Mouse (Mus musculus) testis, adult 2 months (tissue): Measurements from ENCODE around the gene Asb15. TPM values are rescaled to one million over a fixed set of nuclear protein-coding genes. Genes with fewer than 3 reads are reported as not detected.

Experiments used
- H3K27ac ChIP-seq: fragments of 200-500 bp; 2 replicates; pipeline ENCODE4 v1.5.1; 2012; ENCODE audit warnings: low read depth, low read length; ENCODE audit not compliant: control insufficient read depth, insufficient read depth
- H3K27me3 ChIP-seq: fragments of 200-500 bp; 2 replicates; pipeline ENCODE4 v1.6.1; 2012; ENCODE audit warnings: mild to moderate bottlenecking, low read length, moderate library complexity; ENCODE audit not compliant: control insufficient read depth, insufficient read depth
- H3K36me3 ChIP-seq: fragments of 200-500 bp; 2 replicates; pipeline ENCODE4 v1.6.1; 2012; ENCODE audit warnings: mild to moderate bottlenecking, low read length; ENCODE audit not compliant: control insufficient read depth, insufficient read depth
- H3K4me1 ChIP-seq: fragments of 200-500 bp; 2 replicates; pipeline ENCODE4 v1.6.1; 2012; ENCODE audit warnings: low read length; ENCODE audit not compliant: control insufficient read depth, insufficient read depth
- H3K4me3 ChIP-seq: fragments of 200-500 bp; 2 replicates; pipeline ENCODE4 v1.5.1; 2012; ENCODE audit warnings: low read depth, mild to moderate bottlenecking, low read length, moderate library complexity, mixed read lengths; ENCODE audit not compliant: control insufficient read depth
- CTCF ChIP-seq: fragments of 200-500 bp; IDR thresholded peaks from 2 replicates; pipeline ENCODE4 v1.5.1; 2012; ENCODE audit warnings: low read depth, mild to moderate bottlenecking, inconsistent platforms, low read length, moderate library complexity; ENCODE audit not compliant: control insufficient read depth, insufficient read depth, insufficient replicate concordance
- POLR2A ChIP-seq: fragments of 200-500 bp; IDR thresholded peaks from 2 replicates; pipeline ENCODE4 v1.6.1; 2012; ENCODE audit warnings: low read depth, mild to moderate bottlenecking, inconsistent platforms, low read length, moderate library complexity; ENCODE audit not compliant: control insufficient read depth
- polyA plus RNA-seq: library from polyadenylated mRNA; depleted of rRNA; stranded (reverse); fragments of >200 nt; gene quantifications from 2 replicates; pipeline ENCODE4 v1.2.3, GENCODE M21; 2012

Asb15 gene
- polyA plus RNA-seq, 1 experiment: 24.3 TPM

DNA sequence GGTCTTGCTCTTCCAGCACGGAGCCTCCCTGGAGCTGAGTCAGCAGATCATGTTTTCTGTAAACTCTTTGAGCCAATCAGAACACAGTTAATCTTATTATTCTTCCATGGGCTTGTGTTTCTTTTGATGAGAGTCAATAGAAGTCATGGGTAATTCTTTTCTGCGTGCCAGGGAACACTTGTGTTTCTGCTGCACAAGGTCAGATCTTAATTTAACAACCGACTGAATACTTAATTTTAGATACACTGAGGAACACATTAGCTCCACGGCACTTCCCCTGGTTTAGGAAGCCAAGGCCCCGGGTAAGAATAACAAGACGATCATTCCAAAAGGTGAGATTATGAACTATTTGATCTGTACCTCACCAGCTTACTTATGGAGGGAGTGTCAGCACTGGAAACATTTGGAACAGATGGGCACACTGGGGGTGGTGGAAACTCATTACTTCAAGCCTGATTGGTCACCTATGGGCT lies 15.2 kb downstream of the Asb15 start:
- H3K36me3 ChIP-seq: no peaks in the 10 kb centered on the region
- no peaks in the 10 kb centered on the region for H3K4me1 ChIP-seq
- TF ChIP-seq POLR2A: no peak
- no peak for TF ChIP-seq CTCF
- H3K27ac ChIP-seq: no peak overlapping the region
- H3K27me3 ChIP-seq: no peaks in the 10 kb centered on the region
- H3K4me3 ChIP-seq: no peak overlapping the region

DNA sequence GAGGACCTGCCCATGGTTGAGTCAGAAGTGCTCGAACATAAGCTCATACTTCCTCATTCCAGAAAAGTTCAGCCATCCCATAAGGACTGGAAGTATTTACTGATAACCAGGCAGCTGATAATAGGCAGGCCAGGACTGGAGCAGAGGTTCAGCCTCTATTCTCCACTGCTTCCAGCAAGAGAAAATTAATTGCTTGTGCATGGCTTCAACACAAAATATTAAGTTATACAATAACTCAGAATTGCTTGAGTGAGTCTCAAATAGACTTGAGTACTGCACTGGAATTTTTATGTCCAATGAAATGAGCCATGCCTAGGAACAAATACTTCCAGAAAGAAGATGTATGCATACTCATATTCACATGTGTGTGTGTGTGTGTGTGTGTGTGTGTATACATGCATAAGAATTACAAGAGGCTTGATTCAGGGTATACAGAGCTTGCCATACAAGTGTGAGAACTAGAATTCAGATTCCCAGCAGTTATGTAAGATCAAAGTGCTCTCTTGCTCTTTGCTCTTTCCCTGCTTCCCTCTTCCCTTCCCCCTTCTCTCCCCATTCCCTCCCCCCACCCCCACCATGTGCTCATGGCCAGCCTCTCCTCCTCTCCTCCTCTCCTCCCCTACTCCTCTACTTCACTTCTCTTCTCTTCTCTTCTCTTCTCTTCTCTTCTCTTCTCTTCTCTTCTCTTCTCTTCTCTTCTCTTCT lies 18.9 kb downstream of the Asb15 start:
- no peaks in the 10 kb centered on the region for H3K27me3 ChIP-seq
- no peak overlapping the region for H3K27ac ChIP-seq
- H3K36me3 ChIP-seq: no peaks in the 10 kb centered on the region
- no peaks in the 10 kb centered on the region for H3K4me1 ChIP-seq
- TF ChIP-seq CTCF (no peak), POLR2A (no peak)
- no peak overlapping the region for H3K4me3 ChIP-seq

DNA sequence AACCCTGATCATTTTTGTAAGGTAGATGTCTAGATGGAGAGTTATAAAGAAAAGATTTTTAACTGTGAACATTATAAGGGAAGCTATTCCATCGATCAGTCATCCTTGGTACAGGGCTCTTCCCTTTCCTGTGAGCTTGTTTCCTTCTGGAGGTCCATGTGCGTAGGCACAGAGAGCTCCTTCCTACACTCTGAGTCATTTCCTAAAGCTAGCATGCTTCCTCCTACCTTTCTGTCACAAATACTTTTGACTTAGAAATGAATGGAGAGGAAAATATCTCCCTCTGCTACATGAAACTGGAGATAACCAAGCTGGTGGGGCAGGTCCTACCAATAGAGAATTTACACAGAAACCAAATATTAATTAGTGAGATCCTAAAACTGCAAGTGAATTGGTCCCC lies 21.9 kb downstream of the Asb15 start:
- no peaks in the 10 kb centered on the region for H3K4me1 ChIP-seq
- TF ChIP-seq POLR2A (no peak), CTCF (no peak)
- H3K27ac ChIP-seq: no peak overlapping the region
- H3K27me3 ChIP-seq: no peaks in the 10 kb centered on the region
- H3K36me3 ChIP-seq: no peaks in the 10 kb centered on the region
- H3K4me3 ChIP-seq: no peak overlapping the region

DNA sequence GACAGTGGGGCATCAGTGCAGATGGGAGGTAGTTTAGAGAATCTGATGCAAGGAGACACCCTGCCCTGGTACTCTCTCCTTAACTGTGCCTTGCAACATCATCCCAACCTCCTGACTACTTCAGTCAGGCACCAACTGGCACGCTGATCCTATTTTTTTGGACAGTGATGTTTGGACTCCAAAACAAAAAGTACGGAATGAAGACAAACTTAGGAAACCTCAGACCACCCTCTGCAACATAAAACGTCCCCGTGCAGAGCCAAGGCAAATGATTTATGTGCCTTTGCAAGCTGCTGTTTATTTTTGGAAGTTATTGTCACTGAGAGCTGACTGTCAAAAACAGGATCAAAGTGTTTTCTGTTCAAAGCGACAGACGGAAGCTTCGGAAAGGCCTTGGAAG lies 24.1 kb downstream of the Asb15 start:
- TF ChIP-seq CTCF (no peak), POLR2A (no peak)
- H3K4me3 ChIP-seq: no peak overlapping the region
- no peaks in the 10 kb centered on the region for H3K36me3 ChIP-seq
- no peak overlapping the region for H3K27ac ChIP-seq
- H3K4me1 ChIP-seq: no peaks in the 10 kb centered on the region
- H3K27me3 ChIP-seq: no peaks in the 10 kb centered on the region

DNA sequence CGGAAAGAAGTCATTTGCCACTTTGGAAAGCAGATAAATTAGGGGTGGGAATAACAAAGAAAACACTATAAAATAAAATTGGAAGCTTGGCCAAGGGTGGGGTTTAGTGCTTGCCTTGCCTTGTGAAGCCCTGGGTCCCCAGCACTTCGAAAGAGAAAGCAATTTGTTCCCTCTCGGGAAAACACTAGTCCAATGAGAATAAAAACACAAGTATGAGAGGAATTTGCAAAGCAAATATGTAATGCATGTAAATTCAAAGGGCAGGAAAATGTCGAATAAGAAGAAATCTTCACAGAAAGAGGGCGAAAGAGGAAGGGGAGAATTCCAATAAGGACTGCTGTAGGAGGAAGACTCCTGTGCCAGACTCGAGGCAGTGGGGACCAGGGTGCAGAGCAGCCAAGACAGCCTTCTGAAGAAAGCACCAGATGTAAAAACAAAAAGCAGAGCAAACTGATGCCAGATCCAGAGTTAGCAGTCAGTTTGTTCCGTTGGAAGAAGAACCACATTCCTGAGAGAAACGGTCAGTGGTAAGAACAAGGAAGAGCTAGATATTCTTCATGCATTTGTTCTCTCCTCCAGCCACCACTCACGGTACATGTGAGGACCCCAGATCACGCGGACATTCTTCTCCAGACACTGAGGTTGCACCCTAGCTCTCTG lies 26.6 kb downstream of the Asb15 start:
- no peaks in the 10 kb centered on the region for H3K4me1 ChIP-seq
- no peak for TF ChIP-seq CTCF
- TF ChIP-seq POLR2A: no peak
- H3K27me3 ChIP-seq: no peaks in the 10 kb centered on the region
- no peaks in the 10 kb centered on the region for H3K36me3 ChIP-seq
- no peak overlapping the region for H3K4me3 ChIP-seq
- H3K27ac ChIP-seq: peak overlapping the region; percentile 18; the same call in 1 of the 2 replicates

DNA sequence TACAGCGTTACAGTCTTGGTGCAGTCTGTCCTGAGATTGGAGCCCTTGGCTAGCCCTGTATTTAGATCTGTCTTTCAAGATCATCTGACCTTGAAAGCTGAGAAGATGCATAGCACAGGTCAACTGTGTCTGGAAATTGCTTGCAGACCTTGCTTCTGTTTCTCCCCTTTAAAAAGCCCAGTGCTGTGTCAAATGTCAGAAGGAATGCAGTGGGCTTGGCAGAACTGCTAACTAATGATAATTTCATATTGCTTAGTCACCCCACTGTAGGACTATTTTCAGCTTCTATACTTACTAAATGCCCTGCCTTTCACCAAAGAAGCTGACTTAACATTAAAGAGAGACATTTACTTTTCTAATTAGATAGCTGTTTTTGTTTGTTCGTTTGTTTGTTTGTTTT lies 27.5 kb downstream of the Asb15 start:
- Histone ChIP-seq H3K4me1 (no peaks in the 10 kb centered on the region), H3K27me3 (no peaks in the 10 kb centered on the region), H3K27ac (no peak overlapping the region), H3K36me3 (no peaks in the 10 kb centered on the region), H3K4me3 (no peak overlapping the region)
- no peak for TF ChIP-seq CTCF
- TF ChIP-seq POLR2A: no peak

DNA sequence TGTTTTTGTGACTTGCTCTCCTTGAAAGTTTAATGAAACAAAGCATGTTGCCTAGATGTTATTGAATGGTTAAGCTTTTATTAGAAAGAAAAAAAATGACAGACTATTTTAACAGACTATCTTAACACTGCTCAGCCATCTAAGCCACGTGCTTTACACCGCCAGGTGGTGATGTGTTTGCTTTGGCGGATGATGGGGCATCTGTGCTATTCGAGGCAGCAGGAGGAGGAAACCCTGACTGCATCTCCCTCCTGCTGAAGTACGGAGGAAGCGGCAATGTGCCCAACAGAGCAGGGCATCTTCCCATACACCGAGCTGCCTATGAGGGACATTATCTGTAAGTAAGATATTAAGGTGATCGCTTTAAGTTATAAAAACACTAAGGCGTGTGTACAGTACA lies 36.1 kb downstream of the Asb15 start:
- Histone ChIP-seq H3K4me1 (no peaks in the 10 kb centered on the region), H3K4me3 (no peak overlapping the region), H3K36me3 (no peaks in the 10 kb centered on the region), H3K27ac (no peak overlapping the region), H3K27me3 (no peaks in the 10 kb centered on the region)
- TF ChIP-seq CTCF (no peak), POLR2A (no peak)

- Histone ChIP-seq H3K36me3 (no peaks in the 10 kb centered on the region), H3K27ac (no peak overlapping the region), H3K4me1 (no peaks in the 10 kb centered on the region), H3K27me3 (no peaks in the 10 kb centered on the region), H3K4me3 (no peak overlapping the region)
- TF ChIP-seq POLR2A (no peak), CTCF (no peak)
Measured at GRCm38 (mm10) chr6:24564886-24565285, 36.9 kb downstream of the Asb15 start.
